Mouse (Mus musculus) intestine, postnatal 0 days (tissue): ENCODE results near the gene Zfp111. TPM values are rescaled to one million over a fixed set of nuclear protein-coding genes. Genes with fewer than 3 reads are reported as not detected.

Source experiments
- ATAC-seq: fragments of 200-750 bp; cut with Nextera tagmentation; 2 replicates; pipeline ENCODE4 v1.8.0; 2017; ENCODE audit warnings: mild to moderate bottlenecking, moderate TSS enrichment, moderate library complexity
- H3K27ac ChIP-seq: fragments of 300-500 bp; sonication (generic); 2 replicates; pipeline ENCODE4 v1.5.1; 2014; ENCODE audit warnings: mild to moderate bottlenecking, low read depth, low read length, moderate library complexity
- H3K27me3 ChIP-seq: fragments of 300-500 bp; sonication (generic); replicated peaks from 2 replicates; pipeline ENCODE4 v1.6.1; 2014; ENCODE audit warnings: low read length, mixed read lengths; ENCODE audit not compliant: control insufficient read depth, insufficient read depth
- H3K36me3 ChIP-seq: fragments of 300-500 bp; sonication (generic); 2 replicates; pipeline ENCODE4 v1.6.1; 2014; ENCODE audit warnings: mild to moderate bottlenecking, moderate library complexity; ENCODE audit not compliant: control insufficient read depth, insufficient read depth
- H3K4me1 ChIP-seq: fragments of 300-500 bp; sonication (generic); replicated peaks from 2 replicates; pipeline ENCODE4 v1.6.1; 2014; ENCODE audit warnings: antibody characterized with exemption, low read length, mixed read lengths; ENCODE audit not compliant: control insufficient read depth, insufficient read depth
- H3K4me2 ChIP-seq: fragments of 300-500 bp; sonication (generic); replicated peaks from 2 replicates; pipeline ENCODE4 v1.6.1; 2014; ENCODE audit warnings: low read depth, mild to moderate bottlenecking, moderate library complexity
- H3K4me3 ChIP-seq: fragments of 300-500 bp; sonication (generic); 2 replicates; pipeline ENCODE4 v1.5.1; 2014; ENCODE audit warnings: low read depth, low read length
- H3K9ac ChIP-seq: fragments of 300-500 bp; sonication (generic); 2 replicates; pipeline ENCODE4 v1.6.1; 2014; ENCODE audit warnings: mild to moderate bottlenecking, low read depth, low read length
- H3K9me3 ChIP-seq: fragments of 300-500 bp; sonication (generic); 2 replicates; pipeline ENCODE4 v1.6.1; 2016; ENCODE audit warnings: mixed run types; ENCODE audit not compliant: control insufficient read depth
- CTCF ChIP-seq: sonication (generic); IDR thresholded peaks from 2 replicates; pipeline ENCODE4 v1.5.1; 2016; ENCODE audit warnings: low read depth, mild to moderate bottlenecking, control low read depth, antibody characterized with exemption, moderate library complexity
- WGBS: fragments of 180-500 bp; shearing (Covaris S2); extraction: QIAGEN DNeasy Blood & Tissue Kit; methylation state at CpG from one replicate; pipeline ENCODE4 v1.1.7; 2014; 5-methylcytosine and 5-hydroxymethylcytosine counted together
- polyA plus RNA-seq: library from polyadenylated mRNA; unstranded; fragments of >200 nt; fragmentation: Nextera tagmentation; extraction: Ambion mirVana; gene quantifications from 2 replicates; pipeline ENCODE4 v1.2.1, GENCODE M21; 2015

The Zfp111 gene
- polyA plus RNA-seq = 3.0 and 3.1 TPM in 2 replicates

DNA sequence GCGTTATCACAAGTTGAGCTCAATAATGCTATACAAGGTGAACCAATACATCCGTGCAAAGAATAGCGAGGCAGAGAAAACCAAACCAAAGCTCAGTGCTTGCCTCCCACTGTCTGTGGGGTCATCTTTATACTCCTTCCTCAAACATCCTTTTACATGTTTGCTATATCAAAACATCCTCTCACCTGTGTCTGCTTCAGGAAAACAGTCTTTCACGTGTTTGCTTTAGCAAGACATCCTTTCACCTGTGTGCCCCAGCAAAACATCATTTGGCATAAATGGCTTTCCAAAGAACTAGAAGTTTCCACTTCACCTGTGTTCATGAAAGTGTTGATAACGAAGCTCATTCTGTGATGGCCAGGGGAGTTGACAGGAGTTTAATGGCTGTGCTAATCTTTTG lies at the start of gene Zfp111:
Gene Zfp111, minus strand, starts transcription at position 101 of the 400 bp plus-strand sequence.
- 76% methylated on average over 5 of the region's 5 CpGs for WGBS
- no peaks in the 10 kb centered on the region for H3K4me1 ChIP-seq
- no peak for ATAC-seq

DNA sequence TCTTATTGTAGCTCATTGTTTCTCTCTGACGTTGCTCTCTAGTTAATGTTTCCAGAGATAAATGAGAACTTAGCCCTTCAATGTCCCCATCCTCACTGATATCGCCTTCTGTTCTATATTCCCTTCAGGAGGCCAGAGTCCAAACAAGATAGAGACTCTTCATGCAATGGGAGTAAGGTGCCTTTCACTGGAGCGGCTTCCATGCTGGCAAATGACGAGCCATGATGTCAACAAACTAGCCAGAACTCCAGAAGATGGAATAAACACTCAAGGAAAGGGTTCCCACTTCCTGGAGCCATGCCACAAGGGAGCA lies 48.7 kb upstream of the Zfp111 start:
- peak; percentile 90 for ATAC-seq
- Histone ChIP-seq H3K27ac (peak overlapping the region; percentile 9; the same call in 1 of the 2 replicates), H3K4me2 (no peak overlapping the region), H3K36me3 (peaks cover 17% of the 10 kb centered on the region), H3K9me3 (no peaks in the 10 kb centered on the region), H3K4me1 (no peaks in the 10 kb centered on the region), H3K27me3 (no peaks in the 10 kb centered on the region), H3K4me3 (no peak overlapping the region), H3K9ac (no peak overlapping the region)
- no peak for TF ChIP-seq CTCF
- 63% methylated on average over 4 of the region's 4 CpGs for WGBS

More for the DNA sequence above, at the start of gene Zfp111:
- Histone ChIP-seq H3K4me2 (no peak within 1 kb of the TSS), H3K4me3 (no peak within 1 kb of the TSS), H3K9ac (no peak within 1 kb of the TSS), H3K36me3 (no peaks in the 10 kb centered on the region), H3K27me3 (no peaks in the 10 kb centered on the region), H3K9me3 (0 out of 2 replicates have a peak, but pooled peaks cover 2% of the 10 kb centered on the region), H3K27ac (no peak within 1 kb of the TSS)
- TF ChIP-seq CTCF = no peak

DNA sequence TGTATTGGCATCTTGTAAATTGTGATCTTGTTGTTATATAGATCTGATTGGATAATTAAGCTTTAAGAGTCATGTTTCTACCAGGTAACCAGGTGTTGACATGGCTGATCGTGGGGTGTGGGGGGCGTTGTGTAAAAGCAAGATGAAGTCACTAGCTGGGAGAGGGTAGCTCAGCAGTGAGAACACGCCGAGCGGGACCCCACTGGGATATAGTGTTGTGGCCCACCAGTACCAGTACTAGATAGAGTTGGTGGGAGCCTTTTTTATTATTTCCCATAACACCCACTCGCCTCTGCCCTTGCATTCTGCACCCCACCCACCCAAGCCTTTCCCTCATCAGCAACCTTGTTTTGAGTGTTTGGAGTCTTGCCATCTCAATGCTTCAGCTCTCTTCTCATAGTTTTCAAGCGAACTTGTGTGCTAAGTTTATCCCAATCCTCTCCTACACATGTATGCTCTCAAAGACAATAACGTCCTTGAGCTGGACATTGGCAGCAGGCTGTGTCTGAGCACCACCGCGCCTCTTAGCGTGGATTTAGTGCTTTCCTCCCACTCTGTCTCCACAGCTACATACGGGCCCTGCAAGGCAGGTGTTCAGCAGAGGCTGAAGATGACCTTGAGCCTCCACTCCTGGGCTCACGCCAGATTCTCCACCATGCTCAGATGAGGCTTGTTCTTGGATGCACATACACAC lies 48.2 kb upstream of the Zfp111 start:
- H3K36me3 ChIP-seq = peaks cover 17% of the 10 kb centered on the region
- H3K9ac ChIP-seq = no peak overlapping the region
- 83% methylated on average over 13 of the region's 13 CpGs for WGBS
- H3K4me3 ChIP-seq = no peak overlapping the region
- TF ChIP-seq CTCF = no peak
- H3K4me2 ChIP-seq = no peak overlapping the region
- no peaks in the 10 kb centered on the region for H3K27me3 ChIP-seq
- no peak; the same call in 1 of the 2 replicates for ATAC-seq
- no peaks in the 10 kb centered on the region for H3K4me1 ChIP-seq
- no peak overlapping the region for H3K27ac ChIP-seq
- H3K9me3 ChIP-seq = no peaks in the 10 kb centered on the region

DNA sequence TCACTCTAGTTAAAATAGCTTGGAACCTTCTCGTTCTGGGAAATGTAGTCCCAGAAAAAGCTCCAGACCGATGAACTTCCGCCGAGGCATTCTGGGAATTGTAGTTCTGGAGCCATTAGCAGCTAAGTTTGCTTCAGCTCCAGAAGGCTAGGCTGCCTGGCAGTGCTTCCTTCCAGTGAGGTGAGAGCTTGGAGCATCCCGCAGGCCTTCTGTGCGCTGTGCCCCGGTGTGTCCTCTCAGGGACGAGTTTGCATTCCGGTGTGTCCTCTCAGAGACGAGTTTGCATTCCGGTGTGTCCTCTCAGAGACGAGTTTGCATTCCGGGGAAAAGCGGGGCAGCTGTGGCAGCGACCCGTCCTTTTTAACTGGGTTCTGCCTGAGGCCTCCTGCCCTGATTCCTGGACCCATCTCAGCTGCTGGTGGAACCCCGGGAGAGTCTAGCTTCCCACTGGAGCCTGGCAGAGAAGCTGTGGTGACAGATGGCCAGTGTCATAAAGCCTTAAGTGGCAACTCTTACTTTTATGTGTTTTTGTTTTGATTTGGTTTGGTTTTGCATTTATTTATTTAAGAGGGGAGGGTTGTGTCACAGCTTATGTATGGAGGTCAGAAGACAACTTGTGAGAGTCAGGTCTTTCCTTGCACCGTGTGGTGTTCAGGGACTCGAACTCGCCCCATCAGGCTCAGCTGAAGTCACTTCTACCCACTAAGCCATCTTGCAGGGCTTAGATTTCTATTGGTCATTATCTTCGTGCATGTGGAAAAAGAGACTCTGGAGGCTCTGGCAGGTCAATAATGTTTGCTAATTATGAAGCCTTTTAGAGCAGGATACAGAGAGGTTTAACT lies 43.6 kb upstream of the Zfp111 start, which contains the start of gene Zfp108:
Gene Zfp108, plus strand, starts transcription at position 162 of the 842 bp plus-strand sequence.
- Histone ChIP-seq H3K9ac (peak within 1 kb of the TSS; percentile 58), H3K9me3 (no peaks in the 10 kb centered on the region), H3K27me3 (no peaks in the 10 kb centered on the region), H3K36me3 (no peaks in the 10 kb centered on the region), H3K4me3 (peak within 1 kb of the TSS; percentile 54), H3K4me1 (no peaks in the 10 kb centered on the region), H3K4me2 (peak within 1 kb of the TSS; percentile 83), H3K27ac (no peak within 1 kb of the TSS; the same call in 1 of the 2 replicates)
- 15% methylated on average over 21 of the region's 21 CpGs for WGBS
- no peak for TF ChIP-seq CTCF
- ATAC-seq = peak; percentile 78

DNA sequence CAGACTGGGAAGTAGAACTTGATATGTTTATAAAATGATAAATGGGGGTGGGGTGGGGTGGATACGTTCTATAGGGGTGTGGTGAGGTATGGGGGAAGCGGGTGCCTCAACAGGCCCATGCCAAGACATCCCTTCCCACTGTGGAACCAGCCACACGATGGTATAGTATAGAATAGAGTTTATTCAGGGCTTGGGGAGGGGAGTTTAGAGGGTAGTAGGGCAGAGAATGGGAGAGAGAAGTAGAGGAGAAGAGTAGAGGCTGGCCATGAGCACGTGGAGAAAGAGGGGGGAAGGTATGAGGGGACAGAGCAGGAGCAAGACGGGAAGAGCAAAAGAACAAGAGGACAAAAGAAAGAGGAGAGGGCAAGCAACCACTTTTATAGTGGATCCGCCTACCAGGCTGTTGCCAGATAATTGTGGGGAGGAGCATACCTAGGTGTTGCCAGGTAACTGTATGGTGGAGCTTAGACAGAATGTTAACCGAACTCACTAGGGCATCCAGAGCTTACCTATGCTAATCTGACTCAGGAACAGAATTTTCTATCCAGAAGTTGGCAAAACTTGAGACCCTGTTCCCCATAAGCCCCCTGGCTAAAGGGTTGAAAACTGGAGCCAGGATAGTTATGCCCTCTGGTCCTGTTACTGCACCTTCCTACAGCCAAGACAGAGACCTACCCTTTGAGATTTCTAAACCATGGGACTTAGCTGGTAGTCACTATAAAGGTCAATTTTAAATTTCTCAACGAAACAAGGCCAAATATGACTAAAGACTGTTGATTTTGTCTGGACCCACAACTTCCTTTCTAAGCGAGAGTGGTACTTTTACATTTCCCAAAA lies 42.8 kb upstream of the Zfp111 start:
- TF ChIP-seq CTCF = no peak
- Histone ChIP-seq H3K9ac (no peak overlapping the region), H3K27ac (no peak overlapping the region), H3K4me3 (peak overlapping the region; percentile 54), H3K4me2 (peak overlapping the region; percentile 83), H3K9me3 (no peaks in the 10 kb centered on the region), H3K36me3 (no peaks in the 10 kb centered on the region), H3K4me1 (no peaks in the 10 kb centered on the region), H3K27me3 (no peaks in the 10 kb centered on the region)
- 57% methylated on average over 9 of the region's 9 CpGs for WGBS
- ATAC-seq = peak; percentile 15; the same call in 1 of the 2 replicates
